Mouse (Mus musculus) lung, adult 2 months (tissue): ENCODE measurements at regions not wholly inside any gene's neighbourhood (a gene's known extent, or its start where the extent isn't known, plus 50 kb on each side); places are given as distances from the start of the nearest gene placed in this dataset.
A peak's percentile ranks its signal among the peaks of the same experiment; 100 is the strongest.

Experiments used
- CTCF ChIP-seq: fragments of 200-500 bp; IDR thresholded peaks from 2 replicates; pipeline ENCODE4 v1.5.1; 2011; ENCODE audit warnings: mild to moderate bottlenecking, low read length, control low read depth; ENCODE audit not compliant: insufficient read depth
- POLR2A ChIP-seq: fragments of 200-500 bp; IDR thresholded peaks from 2 replicates; pipeline ENCODE4 v1.6.1; 2011; ENCODE audit warnings: low read depth, mild to moderate bottlenecking, control low read depth, low read length, borderline replicate concordance; ENCODE audit errors: extremely low read depth

DNA sequence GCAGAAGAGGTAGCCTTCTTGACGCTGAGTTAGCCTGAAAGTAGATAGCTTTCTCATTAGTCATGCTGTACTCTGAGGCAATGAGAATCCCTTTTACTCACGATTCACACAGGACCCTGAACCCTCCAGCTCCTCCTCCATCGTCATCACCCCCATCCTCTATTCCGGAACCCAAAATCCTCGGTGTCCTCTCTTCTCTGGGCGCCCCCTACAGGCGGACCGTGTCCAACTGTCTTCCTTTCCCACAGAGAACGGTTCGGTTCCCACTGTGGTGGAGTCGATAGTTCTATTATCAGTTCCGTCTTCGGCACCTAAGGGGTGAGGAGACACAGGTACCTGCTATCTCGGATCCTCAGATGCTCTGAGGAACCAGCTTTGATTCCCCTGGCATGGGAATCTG lies 130.2 kb downstream of the Phlda1 start:
- TF ChIP-seq POLR2A (no peak), CTCF (0 out of 2 replicates have a peak, but pooled peaks have one; percentile 17)
